Mouse (Mus musculus) E14TG2a.4 (cell line): Measurements from ENCODE around the gene Gas7.

Experiments used
- H3K27me3 ChIP-seq: 2 replicates; pipeline ENCODE4 v1.6.1; 2014; ENCODE audit warnings: low read length, control low read depth; ENCODE audit not compliant: insufficient read depth
- H3K36me3 ChIP-seq: 2 replicates; pipeline ENCODE4 v1.6.1; 2014; ENCODE audit warnings: low read length, control low read depth; ENCODE audit not compliant: insufficient read depth
- H3K4me1 ChIP-seq: replicated peaks from 2 replicates; pipeline ENCODE4 v1.6.1; 2014; ENCODE audit warnings: low read depth, low read length, control low read depth
- H3K4me3 ChIP-seq: replicated peaks from 2 replicates; pipeline ENCODE4 v1.5.1; 2014; ENCODE audit warnings: mild to moderate bottlenecking, low read length
- H3K9me3 ChIP-seq: 2 replicates; pipeline ENCODE4 v1.6.1; 2014; ENCODE audit warnings: low read length, control low read depth
- CTCF ChIP-seq: conservative IDR thresholded peaks from 2 replicates; pipeline ENCODE4 v1.5.1; 2014; ENCODE audit warnings: low read length
- NANOG ChIP-seq: IDR thresholded peaks from 2 replicates; pipeline ENCODE4 v1.6.1; 2014; ENCODE audit warnings: borderline replicate concordance, low read length, mixed read lengths
- POU5F1 ChIP-seq: IDR thresholded peaks from 2 replicates; pipeline ENCODE4 v1.6.1; 2014; ENCODE audit warnings: low read length, borderline replicate concordance

Gene Gas7

GRCm38 (mm10) chr11:67445058-67445825 lies 10.0 kb upstream of the Gas7 start:
- Histone ChIP-seq H3K4me1 (no peaks in the 10 kb centered on the region), H3K27me3 (peaks cover 33% of the 10 kb centered on the region), H3K9me3 (no peaks in the 10 kb centered on the region), H3K36me3 (no peaks in the 10 kb centered on the region), H3K4me3 (no peak overlapping the region)
- TF ChIP-seq CTCF (no peak), NANOG (no peak), POU5F1 (no peak)

- H3K9me3 ChIP-seq = no peaks in the 10 kb centered on the region
- H3K36me3 ChIP-seq = no peaks in the 10 kb centered on the region
- H3K27me3 ChIP-seq = peaks cover 58% of the 10 kb centered on the region
- TF ChIP-seq NANOG (no peak), POU5F1 (no peak), CTCF (no peak)
- peaks cover 13% of the 10 kb centered on the region for H3K4me1 ChIP-seq
- H3K4me3 ChIP-seq = no peak overlapping the region
Measured at GRCm38 (mm10) chr11:67451525-67451924, 3.7 kb upstream of the Gas7 start.

GRCm38 (mm10) chr11:67455527-67455981 lies 317 bp downstream of the Gas7 start:
- H3K36me3 ChIP-seq = no peaks in the 10 kb centered on the region
- peaks cover 21% of the 10 kb centered on the region for H3K4me1 ChIP-seq
- peak overlapping the region; percentile 86 for H3K4me3 ChIP-seq
- no peaks in the 10 kb centered on the region for H3K9me3 ChIP-seq
- peaks cover 79% of the 10 kb centered on the region for H3K27me3 ChIP-seq
- no peak for TF ChIP-seq CTCF
- TF ChIP-seq NANOG = no peak
- TF ChIP-seq POU5F1 = no peak

- H3K36me3 ChIP-seq = no peaks in the 10 kb centered on the region
- H3K27me3 ChIP-seq = peaks cover 80% of the 10 kb centered on the region
- H3K4me1 ChIP-seq = peaks cover 21% of the 10 kb centered on the region
- H3K9me3 ChIP-seq = no peaks in the 10 kb centered on the region
- H3K4me3 ChIP-seq = peak overlapping the region; percentile 86
- TF ChIP-seq CTCF (no peak), NANOG (no peak), POU5F1 (no peak)
Measured at GRCm38 (mm10) chr11:67456029-67456428, 792 bp downstream of the Gas7 start.

GRCm38 (mm10) chr11:67458171-67458570 lies 2.9 kb downstream of the Gas7 start:
- H3K36me3 ChIP-seq = no peaks in the 10 kb centered on the region
- H3K4me1 ChIP-seq = peaks cover 27% of the 10 kb centered on the region
- no peak for TF ChIP-seq NANOG
- TF ChIP-seq CTCF = no peak; the same call in 1 of the 2 replicates
- no peak for TF ChIP-seq POU5F1

GRCm38 (mm10) chr11:67467132-67467531 lies 11.9 kb downstream of the Gas7 start:
- no peaks in the 10 kb centered on the region for H3K9me3 ChIP-seq
- no peak overlapping the region for H3K4me3 ChIP-seq
- H3K27me3 ChIP-seq = no peaks in the 10 kb centered on the region
- TF ChIP-seq POU5F1 (no peak), NANOG (no peak), CTCF (no peak)
- H3K36me3 ChIP-seq = no peaks in the 10 kb centered on the region
- peaks cover 24% of the 10 kb centered on the region for H3K4me1 ChIP-seq

More at GRCm38 (mm10) chr11:67458171-67458570, 2.9 kb downstream of the Gas7 start:
- Histone ChIP-seq H3K4me3 (no peak overlapping the region), H3K9me3 (no peaks in the 10 kb centered on the region), H3K27me3 (peaks cover 64% of the 10 kb centered on the region)

GRCm38 (mm10) chr11:67468846-67469245 lies 13.6 kb downstream of the Gas7 start:
- TF ChIP-seq CTCF (no peak), POU5F1 (no peak), NANOG (no peak)
- Histone ChIP-seq H3K4me1 (peaks cover 24% of the 10 kb centered on the region), H3K9me3 (no peaks in the 10 kb centered on the region), H3K27me3 (no peaks in the 10 kb centered on the region), H3K36me3 (no peaks in the 10 kb centered on the region), H3K4me3 (no peak overlapping the region)

GRCm38 (mm10) chr11:67474590-67474989 lies 19.4 kb downstream of the Gas7 start:
- Histone ChIP-seq H3K27me3 (no peaks in the 10 kb centered on the region), H3K9me3 (no peaks in the 10 kb centered on the region), H3K36me3 (no peaks in the 10 kb centered on the region), H3K4me3 (no peak overlapping the region), H3K4me1 (peaks cover 11% of the 10 kb centered on the region)
- TF ChIP-seq CTCF = no peak

- Histone ChIP-seq H3K4me1 (peaks cover 9% of the 10 kb centered on the region), H3K27me3 (0 out of 2 replicates have a peak, but pooled peaks cover 7% of the 10 kb centered on the region), H3K9me3 (no peaks in the 10 kb centered on the region), H3K36me3 (no peaks in the 10 kb centered on the region), H3K4me3 (no peak overlapping the region)
- TF ChIP-seq CTCF = no peak
- TF ChIP-seq NANOG = no peak
- no peak for TF ChIP-seq POU5F1
Measured at GRCm38 (mm10) chr11:67479534-67479933, 24.3 kb downstream of the Gas7 start.
